Mouse (Mus musculus) kidney, adult 2 months (tissue): ENCODE data around the gene Lmo4.

ENCODE experiments used
- CTCF ChIP-seq: fragments of 200-500 bp; conservative IDR thresholded peaks from 2 replicates; pipeline ENCODE4 v1.5.1; 2011; ENCODE audit warnings: low read depth, mild to moderate bottlenecking, control low read depth, low read length, moderate library complexity, mixed read lengths; ENCODE audit not compliant: insufficient read depth, insufficient read length
- POLR2A ChIP-seq: fragments of 200-500 bp; IDR thresholded peaks from one replicate; pipeline ENCODE4 v1.6.1; 2011; ENCODE audit warnings: low read depth, low read length, control low read depth

- TF ChIP-seq CTCF (no peak), POLR2A (no peak)
Measured at GRCm38 (mm10) chr3:144173866-144174588, 31.0 kb downstream of the Lmo4 start.
